Mouse (Mus musculus) gastrocnemius, postnatal 4 days (tissue): ENCODE measurements around the gene D7Ertd443e. TPM values are rescaled to one million over a fixed set of nuclear protein-coding genes. Genes with fewer than 3 reads are reported as not detected.

Experiments used
- DNase-seq, 2 experiments: peaks; one replicate each; pipeline ENCODE4 v3.0.0; 2021 to 2022; ENCODE audit warnings: low spot score in 2 of 2, mixed read lengths in 2 of 2
- long read RNA-seq, 2 experiments: library from polyadenylated mRNA; stranded (forward); transcript quantifications; one replicate each; pipeline ENCODE4 v2.0.0; 2021
- total RNA-seq, 2 experiments: library from RNA; stranded (reverse); gene quantifications; 2 replicates each; pipeline ENCODE4 v1.2.3; 2021

D7Ertd443e gene
- total RNA-seq, result under 1 TPM in 1 of 2 experiments, not detected in 1; 0.08 TPM
- long read RNA-seq, experiment 1, result 0 reads
- long read RNA-seq, experiment 2, result 0 reads

- no peak for DNase-seq
Measured at GRCm38 (mm10) chr7:134385561-134385960, at the start of gene D7Ertd443e. Gene D7Ertd443e, minus strand, starts transcription at chr7:134385661.

- DNase-seq, result no peak
Measured at GRCm38 (mm10) chr7:134431681-134432080, 46.2 kb upstream of the D7Ertd443e start.

- no peak for DNase-seq
Measured at GRCm38 (mm10) chr7:134428676-134429075, 43.2 kb upstream of the D7Ertd443e start.

GRCm38 (mm10) chr7:134415014-134415413, 29.6 kb upstream of the D7Ertd443e start:
- DNase-seq, result no peak

GRCm38 (mm10) chr7:134414005-134414690, 28.7 kb upstream of the D7Ertd443e start:
- DNase-seq, result no peak

GRCm38 (mm10) chr7:134408641-134409040, 23.2 kb upstream of the D7Ertd443e start:
- DNase-seq, result peak in 1 of 2 experiments; percentile 21

GRCm38 (mm10) chr7:134400746-134401145, 15.3 kb upstream of the D7Ertd443e start:
- DNase-seq, result no peak

GRCm38 (mm10) chr7:134396769-134397168, 11.3 kb upstream of the D7Ertd443e start:
- no peak for DNase-seq

- DNase-seq, result no peak
Measured at GRCm38 (mm10) chr7:134382791-134383190, 2.7 kb downstream of the D7Ertd443e start.

GRCm38 (mm10) chr7:134381407-134381861, 4.0 kb downstream of the D7Ertd443e start:
- DNase-seq, result peak in 1 of 2 experiments; percentile 62

GRCm38 (mm10) chr7:134378273-134378672, 7.2 kb downstream of the D7Ertd443e start:
- peak in 1 of 2 experiments; percentile 49 for DNase-seq

- DNase-seq, result no peak
Measured at GRCm38 (mm10) chr7:134376786-134377185, 8.7 kb downstream of the D7Ertd443e start.

GRCm38 (mm10) chr7:134372276-134372675, 13.2 kb downstream of the D7Ertd443e start:
- no peak for DNase-seq

- DNase-seq, result no peak
Measured at GRCm38 (mm10) chr7:134369241-134369640, 16.2 kb downstream of the D7Ertd443e start.

GRCm38 (mm10) chr7:134362257-134362870, 23.1 kb downstream of the D7Ertd443e start:
- DNase-seq, result no peak

- peak; percentile 21 to 62 for DNase-seq
Measured at GRCm38 (mm10) chr7:134348825-134349224, 36.6 kb downstream of the D7Ertd443e start.

- no peak for DNase-seq
Measured at GRCm38 (mm10) chr7:134342202-134342601, 43.3 kb downstream of the D7Ertd443e start.

GRCm38 (mm10) chr7:134335951-134336350, 49.5 kb downstream of the D7Ertd443e start:
- DNase-seq, result no peak

- no peak for DNase-seq
Measured at GRCm38 (mm10) chr7:134320979-134321378, 64.5 kb downstream of the D7Ertd443e start.

- DNase-seq, result no peak
Measured at GRCm38 (mm10) chr7:134302084-134302483, 83.4 kb downstream of the D7Ertd443e start.

GRCm38 (mm10) chr7:134301285-134301684, 84.2 kb downstream of the D7Ertd443e start:
- peak in 1 of 2 experiments; percentile 44 for DNase-seq

- DNase-seq, result no peak
Measured at GRCm38 (mm10) chr7:134292750-134293149, 92.7 kb downstream of the D7Ertd443e start.
